In genomic region chr7:114115961-114116360, GRCm38 (mm10) we compare ENCODE assay signal across 10 mouse cellular contexts. TPM values are rescaled to one million over a fixed set of nuclear protein-coding genes. Genes with fewer than 3 reads are reported as not detected.
DNase-seq lines count a peak whose midpoint lies in the region; ATAC-seq and TF ChIP-seq lines count a peak whose summit lies in the region.
"Had no signal": no experiment of that assay in that cellular context is flagged by ENCODE, and none has a peak within 500 bp of the region (broad histone marks: within the 10 kb centered on the region; RNA-seq: fewer than 3 reads in every experiment).

No protein-coding gene starts in this region.

- H3K4me3 ChIP-seq in thymus, adult 2 months (ENCODE audit: control insufficient read depth, insufficient read depth, low read length) = no peak overlapping the region; the same call in 1 of the 2 replicates
- peak overlapping the region; percentile 63 for H3K4me3 ChIP-seq in liver, embryonic 15.5 days (replicated peaks)

- H3K36me3 ChIP-seq in thymus, adult 2 months (ENCODE audit: control insufficient read depth, insufficient read depth, low read length) = no peaks in the 10 kb centered on the region
- H3K36me3 ChIP-seq in liver, embryonic 15.5 days (replicated peaks) = no peaks in the 10 kb centered on the region

- H3K9ac ChIP-seq in liver, embryonic 15.5 days = no peak overlapping the region

- no peak for TF ChIP-seq POLR2A in thymus, adult 2 months (IDR thresholded peaks at IDR 0.05; ENCODE audit: control insufficient read depth, extremely low read depth, insufficient read depth, low read length, poor library complexity)

- 63% methylated on average over 9 of the region's 9 CpGs for WGBS in thymus, adult 2 months
- WGBS in liver, embryonic 15.5 days (ENCODE audit: insufficient replicate concordance) = 35% methylated on average over 9 of the region's 9 CpGs

- peak; percentile 14 for DNase-seq in cerebellum, adult 9-10 months
- DNase-seq in cerebellum, adult 11-12 months = no peak
- peak; percentile 32 for DNase-seq in thymus, adult 2 months
- no peak for DNase-seq in thymus, postnatal 10 days (ENCODE audit: low spot score in 2 of 2)
- DNase-seq in testis, postnatal 10 days (ENCODE audit: low spot score) = no peak
- DNase-seq in layer of hippocampus, adult 11-12 months (ENCODE audit: low spot score) = no peak
- DNase-seq: cerebellum, adult 9-11 months had no signal

- no peaks in the 10 kb centered on the region for H3K9me3 ChIP-seq in liver, embryonic 15.5 days (replicated peaks)
- H3K9me3 ChIP-seq: megakaryocyte, embryonic 14.5 days had no signal

- H3K4me1 ChIP-seq in thymus, adult 2 months (replicated peaks; ENCODE audit: control insufficient read depth, insufficient read depth, low read length) = peaks cover 19% of the 10 kb centered on the region
- peaks cover 3% of the 10 kb centered on the region; the same call in 1 of the 2 replicates for H3K4me1 ChIP-seq in liver, embryonic 15.5 days (replicated peaks)

- no peaks in the 10 kb centered on the region for H3K27me3 ChIP-seq in thymus, adult 2 months (ENCODE audit: control insufficient read depth, insufficient read depth, low read length)
- peaks cover 45% of the 10 kb centered on the region for H3K27me3 ChIP-seq in liver, embryonic 15.5 days

- TF ChIP-seq CTCF in thymus, adult 2 months (IDR thresholded peaks at IDR 0.05; ENCODE audit: borderline replicate concordance, control insufficient read depth, extremely low read depth, insufficient read depth, low read length, poor library complexity) = no peak

- no peak for ATAC-seq in liver, embryonic 15.5 days (ENCODE audit: insufficient read depth)
- no peak for ATAC-seq in inflammation-experienced regulatory T-cells, adult 6 months

- H3K27ac ChIP-seq in thymus, adult 2 months (ENCODE audit: control insufficient read depth, insufficient read depth, low read length) = no peak overlapping the region
- no peak overlapping the region for H3K27ac ChIP-seq in liver, embryonic 15.5 days (replicated peaks)

- H3K4me2 ChIP-seq in liver, embryonic 15.5 days = peak overlapping the region; percentile 65

RNA-seq across cellular contexts. Expression of gene Rras2, which starts 1.6 kb away (rescaled TPM):
- 27.4 and 37.2 TPM in 2 replicates for polyA plus RNA-seq in thymus, adult 2 months (2012; rRNA removed)
- 6.7 and 7.3 TPM in 2 replicates for polyA plus RNA-seq in liver, embryonic 15.5 days (2015; fragmentation: Nextera tagmentation; extraction: Ambion mirVana)
- 1 to 10 TPM; 3.3 to 5.3 (median 4.5) TPM for polyA plus RNA-seq in inflammation-experienced regulatory T-cells, adult 6 months (2017; shearing (Covaris generic))

Comparison
In these comparisons a context has a peak if more than half of its experiments do, and no peak if none do; other contexts are left out.
1. DNase-seq: peak in cerebellum, adult 9-10 months (single experiment) and thymus, adult 2 months (single experiment); none in cerebellum, adult 11-12 months (single experiment), thymus, postnatal 10 days (0 of 2), testis, postnatal 10 days (single experiment) and layer of hippocampus, adult 11-12 months (single experiment).